Mouse (Mus musculus) brain, embryonic 14.5 days (tissue): Measurements from ENCODE around the gene Bmpr1b.

Experiments used
- CTCF ChIP-seq: fragments of 200-500 bp; IDR thresholded peaks from 2 replicates; pipeline ENCODE4 v1.5.1; 2012; ENCODE audit warnings: inconsistent platforms, mild to moderate bottlenecking, moderate library complexity, borderline replicate concordance; ENCODE audit not compliant: insufficient read depth, insufficient read length; ENCODE audit errors: extremely low read depth
- POLR2A ChIP-seq: fragments of 200-500 bp; IDR thresholded peaks from 2 replicates; pipeline ENCODE4 v1.6.1; 2012; ENCODE audit warnings: mild to moderate bottlenecking, inconsistent platforms, borderline replicate concordance; ENCODE audit not compliant: poor library complexity, insufficient read depth, insufficient read length, severe bottlenecking; ENCODE audit errors: extremely low read depth

- TF ChIP-seq CTCF: no peak
- no peak for TF ChIP-seq POLR2A
Observed at GRCm38 (mm10) chr3:141909136-141909535, 260.1 kb downstream of the Bmpr1b start.
